In the genomic region with DNA sequence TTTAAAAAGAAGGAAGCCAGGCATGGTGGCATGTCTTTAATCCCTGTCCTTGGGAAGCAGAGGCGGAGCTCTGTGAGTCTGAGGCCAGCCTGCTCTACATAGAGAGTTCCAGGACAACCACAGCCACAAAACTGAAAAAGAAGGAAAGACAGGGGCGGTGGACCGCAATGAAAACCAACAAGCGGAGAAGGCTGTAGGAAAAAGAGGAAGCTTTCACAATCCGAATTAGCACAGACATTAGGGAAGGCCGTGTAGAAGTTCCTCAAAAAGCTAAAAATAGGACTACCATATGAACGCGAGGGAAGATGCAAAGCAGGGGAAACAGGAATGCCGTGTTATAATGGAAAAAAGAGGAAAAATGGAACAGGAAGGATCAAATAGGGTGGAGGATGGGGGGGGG, we compare ENCODE assay signal across 27 mouse cellular contexts. TPM values are rescaled to one million over a fixed set of nuclear protein-coding genes. Genes with fewer than 3 reads are reported as not detected.
DNase-seq lines count a peak whose midpoint lies in the region; ATAC-seq and TF ChIP-seq lines count a peak whose summit lies in the region.
"Had no signal": no experiment of that assay in that cellular context is flagged by ENCODE, and none has a peak within 500 bp of the region (broad histone marks: within the 10 kb centered on the region; RNA-seq: fewer than 3 reads in every experiment).

No protein-coding gene starts in this region.

- no peak overlapping the region for H3K4me3 ChIP-seq in MEL (ENCODE audit: control insufficient read depth in 1 of 2, insufficient read depth in 1 of 2, low read depth in 2 of 2, low read length in 2 of 2)
- H3K4me3 ChIP-seq: embryonic facial prominence, embryonic 12.5 days; embryonic facial prominence, embryonic 15.5 days; forebrain, embryonic 15.5 days; heart, adult 2 months; heart, embryonic 10.5 days; heart, embryonic 13.5 days; hindbrain, embryonic 10.5 days; hindbrain, embryonic 13.5 days; intestine, embryonic 15.5 days had no signal

- TF ChIP-seq CTCF in MEL (IDR thresholded peaks at IDR 0.05 in 2 of 3, conservative IDR thresholded peaks at IDR 0.05 in 1 of 3; ENCODE audit: control insufficient read depth in 1 of 3, insufficient read depth in 1 of 3, low read depth in 2 of 3, low read length in 3 of 3, poor library complexity in 1 of 3, severe bottlenecking in 1 of 3), result no peak

- no peaks in the 10 kb centered on the region for H3K79me2 ChIP-seq in MEL (ENCODE audit: control insufficient read depth, insufficient read depth, low read length, poor library complexity)

- peak; percentile 39 for DNase-seq in MEL (ENCODE audit: low read depth, low spot score)
- DNase-seq in layer of hippocampus, postnatal 36 days, result no peak
- DNase-seq in spleen, adult 18-20 months, result no peak
- no peak for DNase-seq in Muller cell, postnatal 12 days (ENCODE audit: inconsistent ontology term)
- no peak for DNase-seq in left cerebral cortex, postnatal 4 days
- DNase-seq: adrenal gland, adult 2 months; adrenal gland, postnatal 25 days; cerebellum, adult 18-20 months; cerebellum, adult 9-11 months; cerebellum, postnatal 36 days; gastrocnemius, postnatal 25 days; heart, adult 2 months; heart, postnatal 14 days had no signal

- peaks cover 0 to 5% of the 10 kb centered on the region in 2 experiments; a peak in 1 of 4 replicates for H3K4me1 ChIP-seq in MEL (ENCODE audit: control insufficient read depth in 1 of 2, insufficient read depth in 2 of 2, low read length in 2 of 2)
- H3K4me1 ChIP-seq: embryonic facial prominence, embryonic 12.5 days; forebrain, embryonic 15.5 days; heart, embryonic 10.5 days; heart, embryonic 13.5 days; hindbrain, embryonic 10.5 days; hindbrain, embryonic 13.5 days; intestine, embryonic 15.5 days had no signal

- peaks cover 2 to 12% of the 10 kb centered on the region in 2 experiments; a peak in 3 of 4 replicates for H3K27me3 ChIP-seq in MEL (ENCODE audit: control insufficient read depth in 1 of 2, insufficient read depth in 2 of 2, low read length in 2 of 2)
- H3K27me3 ChIP-seq: forebrain, embryonic 15.5 days had no signal

- H3K27ac ChIP-seq in MEL (ENCODE audit: control insufficient read depth, low read depth, low read length), result no peak overlapping the region
- H3K27ac ChIP-seq: embryonic facial prominence, embryonic 12.5 days; embryonic facial prominence, embryonic 15.5 days; forebrain, embryonic 15.5 days; heart, adult 2 months; heart, embryonic 10.5 days; heart, embryonic 13.5 days; hindbrain, embryonic 10.5 days; hindbrain, embryonic 13.5 days; intestine, embryonic 15.5 days had no signal

- no peak for TF ChIP-seq RAD21 in MEL (IDR thresholded peaks at IDR 0.05; ENCODE audit: low read depth, low read length)

- H3K36me3 ChIP-seq in MEL (ENCODE audit: control insufficient read depth in 1 of 2, insufficient read depth in 2 of 2, low read length in 2 of 2), result no peaks in the 10 kb centered on the region
- H3K36me3 ChIP-seq: embryonic facial prominence, embryonic 12.5 days; embryonic facial prominence, embryonic 15.5 days; forebrain, embryonic 15.5 days; heart, embryonic 10.5 days; heart, embryonic 13.5 days; hindbrain, embryonic 10.5 days; hindbrain, embryonic 13.5 days; intestine, embryonic 15.5 days had no signal

- no peak overlapping the region for H3K9ac ChIP-seq in MEL (ENCODE audit: control insufficient read depth, low read depth, low read length, poor library complexity, severe bottlenecking)
- H3K9ac ChIP-seq: embryonic facial prominence, embryonic 12.5 days; embryonic facial prominence, embryonic 15.5 days; forebrain, embryonic 15.5 days; heart, embryonic 13.5 days; hindbrain, embryonic 13.5 days; intestine, embryonic 15.5 days had no signal

- TF ChIP-seq POLR2A in MEL (IDR thresholded peaks at IDR 0.05; ENCODE audit: control insufficient read depth in 1 of 2, insufficient read depth in 1 of 2, low read depth in 1 of 2, low read length in 2 of 2, poor library complexity in 1 of 2), result no peak

- TF ChIP-seq EP300 in MEL (IDR thresholded peaks at IDR 0.05; ENCODE audit: low read depth in 1 of 2, low read length in 2 of 2), result no peak

- no peaks in the 10 kb centered on the region for H3K9me3 ChIP-seq in MEL (replicated peaks; ENCODE audit: insufficient read depth, low read length)
- H3K9me3 ChIP-seq: embryonic facial prominence, embryonic 12.5 days; embryonic facial prominence, embryonic 15.5 days; forebrain, embryonic 15.5 days; heart, embryonic 10.5 days; heart, embryonic 13.5 days; hindbrain, embryonic 10.5 days; hindbrain, embryonic 13.5 days; intestine, embryonic 15.5 days had no signal

- peak; percentile 65 for ATAC-seq in common myeloid progenitor, adult 5-6 weeks (replicated peaks; ENCODE audit: low read depth, poor library complexity, severe bottlenecking)
- peak; percentile 91 for ATAC-seq in megakaryocyte, adult 5-6 weeks (ENCODE audit: poor library complexity, severe bottlenecking)
- ATAC-seq in monocyte, adult 5-6 weeks (replicated peaks; ENCODE audit: insufficient number of reproducible peaks, low FRiP score, low TSS enrichment, poor library complexity, severe bottlenecking), result 0 out of 2 replicates have a peak, but pooled peaks have one; percentile 40
- ATAC-seq: forebrain, embryonic 15.5 days; hindbrain, embryonic 16.5 days; intestine, embryonic 15.5 days had no signal

- intact Hi-C loops in left cerebral cortex, postnatal 4 days (cut with DNase I), result loop anchor here (1.0 kb wide), 1 partner anchor 7 kb away; no protein-coding TSS in a partner anchor

TF ChIP-seq in MEL, 35 proteins besides CTCF, POLR2A, EP300 and RAD21:
- TF ChIP-seq ZNF384 (IDR thresholded peaks at IDR 0.05; ENCODE audit: low read depth, low read length), result no peak
- no peak for TF ChIP-seq TCF12 (IDR thresholded peaks at IDR 0.05; ENCODE audit: low read depth, low read length)
- no peak for TF ChIP-seq MYB (IDR thresholded peaks at IDR 0.05; ENCODE audit: low read depth, low read length)
- TF ChIP-seq POLR2AphosphoS5 (IDR thresholded peaks at IDR 0.05; ENCODE audit: borderline replicate concordance, low read depth, low read length), result no peak
- no peak for TF ChIP-seq SIN3A (IDR thresholded peaks at IDR 0.05; ENCODE audit: low read length)
- TF ChIP-seq NRF1 (IDR thresholded peaks at IDR 0.05; ENCODE audit: insufficient read depth, low read depth, low read length, poor library complexity, severe bottlenecking), result no peak
- no peak for TF ChIP-seq ZKSCAN1 (IDR thresholded peaks at IDR 0.05; ENCODE audit: low read depth, low read length)
- no peak for TF ChIP-seq MAX (IDR thresholded peaks at IDR 0.05; ENCODE audit: low read length)
- TF ChIP-seq MEF2A (IDR thresholded peaks at IDR 0.05; ENCODE audit: extremely low read depth, insufficient replicate concordance, low read depth, low read length, poor library complexity, severe bottlenecking), result peak; percentile 81; the same call in 1 of the 2 replicates
- TF ChIP-seq ETS1 (IDR thresholded peaks at IDR 0.05; ENCODE audit: low read depth, low read length), result no peak
- TF ChIP-seq RCOR1 (IDR thresholded peaks at IDR 0.05; ENCODE audit: low read depth, low read length), result 0 out of 2 replicates have a peak, but pooled peaks have one; percentile 9
- no peak for TF ChIP-seq GABPA (IDR thresholded peaks at IDR 0.05; ENCODE audit: low read depth, low read length)
- no peak for TF ChIP-seq UBTF (IDR thresholded peaks at IDR 0.05; ENCODE audit: borderline replicate concordance, insufficient read depth, low read depth, low read length)

RNA-seq across cellular contexts. Expression of a gene that starts 4.8 kb away (rescaled TPM):
- total RNA-seq in MEL (2012; rRNA removed), result not detected in 2 replicates
- under 1 TPM in 1 of 2 experiments, not detected in 1; 0.21 TPM for polyA plus RNA-seq in MEL (2012; ENCODE audit: insufficient read depth in 1 of 2, insufficient read length in 2 of 2, low read depth in 1 of 2, low replicate concordance in 2 of 2, missing spikeins in 1 of 2)
- not detected in 2 replicates for total RNA-seq in common myeloid progenitor, adult 5-6 weeks (2017)
- 0.16 and 0.27 TPM in 2 replicates for total RNA-seq in megakaryocyte, adult 5-6 weeks (2015)
- total RNA-seq in megakaryocyte, adult 5-6 weeks (2017), result not detected in 2 replicates
- total RNA-seq in monocyte, adult 5-6 weeks (2017), result not detected in 3 replicates
- 10 to 100 TPM; 12.0 to 13.2 TPM for total RNA-seq in layer of hippocampus, postnatal 36 days (2021)
- total RNA-seq in left cerebral cortex, postnatal 4 days (2021), result 1 to 10 TPM; 8.5 to 9.2 TPM

RNA-seq across cellular contexts. Expression of a gene that starts 24.6 kb away (rescaled TPM):
- not detected in 2 replicates for total RNA-seq in MEL (2012; rRNA removed)
- polyA plus RNA-seq in MEL (2012; ENCODE audit: insufficient read depth in 1 of 2, insufficient read length in 2 of 2, low read depth in 1 of 2, low replicate concordance in 2 of 2, missing spikeins in 1 of 2), result under 1 TPM in 1 of 2 experiments, not detected in 1; 0.60 TPM
- total RNA-seq in common myeloid progenitor, adult 5-6 weeks (2017), result not detected in 2 replicates
- not detected in 2 replicates for total RNA-seq in megakaryocyte, adult 5-6 weeks (2015)
- 0.28 and 0.33 TPM in 2 replicates for total RNA-seq in megakaryocyte, adult 5-6 weeks (2017)
- total RNA-seq in monocyte, adult 5-6 weeks (2017), result 1.0 TPM in 1 of 3 replicates, not detected in the others
- 10 to 100 TPM; 94.1 to 94.6 TPM for total RNA-seq in layer of hippocampus, postnatal 36 days (2021)
- 100 to 1,000 TPM; 192 to 199 TPM for total RNA-seq in left cerebral cortex, postnatal 4 days (2021)

RNA-seq across cellular contexts. Expression of a gene that starts 24.6 kb away (rescaled TPM):
- total RNA-seq in MEL (2012; rRNA removed), result not detected in 2 replicates
- not detected for polyA plus RNA-seq in MEL (2012; ENCODE audit: insufficient read depth in 1 of 2, insufficient read length in 2 of 2, low read depth in 1 of 2, low replicate concordance in 2 of 2, missing spikeins in 1 of 2)
- total RNA-seq in common myeloid progenitor, adult 5-6 weeks (2017), result not detected in 2 replicates
- not detected in 2 replicates for total RNA-seq in megakaryocyte, adult 5-6 weeks (2015)
- total RNA-seq in megakaryocyte, adult 5-6 weeks (2017), result not detected in 2 replicates
- not detected in 3 replicates for total RNA-seq in monocyte, adult 5-6 weeks (2017)
- 1 to 10 TPM in 1 of 2 experiments, not detected in 1; 1.1 TPM for total RNA-seq in layer of hippocampus, postnatal 36 days (2021)
- 1 to 10 TPM; 1.0 to 1.7 TPM for total RNA-seq in left cerebral cortex, postnatal 4 days (2021)
- total RNA-seq: adrenal gland, adult 2 months; adrenal gland, postnatal 25 days; gastrocnemius, postnatal 25 days; heart, adult 2 months had no signal
- polyA plus RNA-seq: embryonic facial prominence, embryonic 12.5 days; forebrain, embryonic 11.5 days; gonadal fat pad, adult 2 months; hindbrain, embryonic 10.5 days; intestine, embryonic 15.5 days had no signal

Comparison
In these comparisons a context has a peak if more than half of its experiments do, and no peak if none do; other contexts are left out.
1. ATAC-seq: peak in every context shown above with its lines; median percentile 91 in megakaryocyte, adult 5-6 weeks; 65 in common myeloid progenitor, adult 5-6 weeks; 40 in monocyte, adult 5-6 weeks.
2. RNA of a gene that starts 24.6 kb away (total RNA-seq): 192 to 199 TPM in left cerebral cortex, postnatal 4 days and 94.1 to 94.6 TPM in layer of hippocampus, postnatal 36 days; 1.0 TPM in monocyte, adult 5-6 weeks, 0.28 to 0.33 TPM in megakaryocyte, adult 5-6 weeks, not detected in MEL and not detected in common myeloid progenitor, adult 5-6 weeks; every median in the first group is over 10 times any median in the second.